Comparison of ENCODE assay signal across 23 mouse cellular contexts in genomic region chr10:20158756-20159155, GRCm38 (mm10).
"Had no signal": no experiment of that assay in that cellular context is flagged by ENCODE, and none has a peak within 500 bp of the region (broad histone marks: within the 10 kb centered on the region; RNA-seq: fewer than 3 reads in every experiment).

No protein-coding gene starts in this region.

- DNase-seq: kidney, postnatal 25 days; layer of hippocampus, adult 9-11 months; liver; lung, adult 18-20 months; lung, postnatal 10 days; lung, postnatal 36 days; right cerebral cortex, adult 18-20 months; right cerebral cortex, postnatal 14 days; right cerebral cortex, postnatal 4 days; thymus, postnatal 25 days had no signal

- H3K4me1 ChIP-seq: limb, embryonic 13.5 days; lung, embryonic 15.5 days; midbrain, embryonic 10.5 days; midbrain, embryonic 15.5 days; neural tube, embryonic 12.5 days; neural tube, embryonic 15.5 days; stomach, embryonic 15.5 days had no signal

- H3K9me3 ChIP-seq: limb, embryonic 10.5 days; limb, embryonic 13.5 days; liver, embryonic 12.5 days; liver, embryonic 15.5 days; lung, embryonic 15.5 days; megakaryocyte, embryonic 14.5 days; midbrain, embryonic 10.5 days; midbrain, embryonic 15.5 days; neural tube, embryonic 12.5 days; neural tube, embryonic 15.5 days; stomach, embryonic 15.5 days had no signal

- H3K27me3 ChIP-seq: limb, embryonic 13.5 days; liver, embryonic 12.5 days; liver, embryonic 15.5 days; lung, embryonic 15.5 days; megakaryocyte, embryonic 14.5 days; midbrain, embryonic 15.5 days; neural tube, embryonic 12.5 days; neural tube, embryonic 15.5 days; stomach, embryonic 15.5 days had no signal

- H3K36me3 ChIP-seq: limb, embryonic 10.5 days; limb, embryonic 13.5 days; liver, embryonic 12.5 days; liver, embryonic 15.5 days; lung, embryonic 15.5 days; midbrain, embryonic 10.5 days; midbrain, embryonic 15.5 days; neural tube, embryonic 12.5 days; neural tube, embryonic 15.5 days; stomach, embryonic 15.5 days had no signal

- H3K4me3 ChIP-seq: layer of hippocampus, adult 2 months; limb, embryonic 10.5 days; limb, embryonic 13.5 days; liver, embryonic 12.5 days; liver, embryonic 15.5 days; lung, embryonic 15.5 days; megakaryocyte, embryonic 14.5 days; midbrain, embryonic 10.5 days; midbrain, embryonic 15.5 days; neural tube, embryonic 12.5 days; neural tube, embryonic 15.5 days; stomach, embryonic 15.5 days had no signal

- H3K4me2 ChIP-seq: limb, embryonic 13.5 days; liver, embryonic 12.5 days; liver, embryonic 15.5 days; lung, embryonic 15.5 days; midbrain, embryonic 15.5 days; neural tube, embryonic 12.5 days; neural tube, embryonic 15.5 days; stomach, embryonic 15.5 days had no signal

- ATAC-seq: liver, embryonic 12.5 days; midbrain, embryonic 15.5 days had no signal

- H3K27ac ChIP-seq: kidney, postnatal 0 days; layer of hippocampus, adult 2 months; limb, embryonic 10.5 days; limb, embryonic 13.5 days; liver, embryonic 12.5 days; liver, embryonic 15.5 days; lung, embryonic 15.5 days; midbrain, embryonic 10.5 days; midbrain, embryonic 15.5 days; neural tube, embryonic 12.5 days; neural tube, embryonic 15.5 days; stomach, embryonic 15.5 days had no signal

- H3K9ac ChIP-seq: limb, embryonic 13.5 days; liver, embryonic 12.5 days; liver, embryonic 15.5 days; lung, embryonic 15.5 days; midbrain, embryonic 15.5 days; neural tube, embryonic 12.5 days; neural tube, embryonic 15.5 days; stomach, embryonic 15.5 days had no signal
